Mouse (Mus musculus): ENCODE data around the gene Tldc1.

GRCm38 (mm10) chr8:119776668-119777245, 1.5 kb downstream of the Tldc1 start:
- TF ChIP-seq CTCF (IDR thresholded peaks at IDR 0.05; ENCODE audit: low read depth, low read length) (no peak), TAL1 (conservative IDR thresholded peaks at IDR 0.05; ENCODE audit: low read depth, low read length) (no peak), GATA1 (IDR thresholded peaks at IDR 0.05; ENCODE audit: borderline replicate concordance, low read length) (no peak), POLR2AphosphoS5 (IDR thresholded peaks at IDR 0.05; ENCODE audit: insufficient replicate concordance, low read depth, low read length) (no peak)

Measured in G1E (cell line).